Mouse (Mus musculus) thymus, adult 2 months (tissue): ENCODE results near the gene Lsp1. TPM values are rescaled to one million over a fixed set of nuclear protein-coding genes. Genes with fewer than 3 reads are reported as not detected.

Source experiments
- DNase-seq: peaks from one replicate; pipeline ENCODE4 v3.0.0; 2021
- H3K27ac ChIP-seq: fragments of 200-500 bp; 2 replicates; pipeline ENCODE4 v1.5.1; 2012; ENCODE audit warnings: low read length, control low read depth; ENCODE audit not compliant: control insufficient read depth, insufficient read depth
- H3K27me3 ChIP-seq: fragments of 200-500 bp; 2 replicates; pipeline ENCODE4 v1.6.1; 2012; ENCODE audit warnings: mild to moderate bottlenecking, low read length, moderate library complexity, mixed read lengths; ENCODE audit not compliant: control insufficient read depth, insufficient read depth
- H3K36me3 ChIP-seq: fragments of 200-500 bp; 2 replicates; pipeline ENCODE4 v1.6.1; 2012; ENCODE audit warnings: mild to moderate bottlenecking, low read length, moderate library complexity; ENCODE audit not compliant: control insufficient read depth, insufficient read depth
- H3K4me1 ChIP-seq: fragments of 200-500 bp; replicated peaks from 2 replicates; pipeline ENCODE4 v1.6.1; 2012; ENCODE audit warnings: low read length; ENCODE audit not compliant: control insufficient read depth, insufficient read depth
- H3K4me3 ChIP-seq: fragments of 200-500 bp; 2 replicates; pipeline ENCODE4 v1.5.1; 2012; ENCODE audit warnings: mild to moderate bottlenecking, low read length, control low read depth, moderate library complexity; ENCODE audit not compliant: control insufficient read depth, insufficient read depth
- CTCF ChIP-seq: fragments of 200-500 bp; IDR thresholded peaks from 2 replicates; pipeline ENCODE4 v1.5.1; 2012; ENCODE audit warnings: mild to moderate bottlenecking, control low read depth, low read length, moderate library complexity, borderline replicate concordance; ENCODE audit not compliant: control insufficient read depth, poor library complexity, insufficient read depth; ENCODE audit errors: extremely low read depth
- POLR2A ChIP-seq: fragments of 200-500 bp; IDR thresholded peaks from 2 replicates; pipeline ENCODE4 v1.6.1; 2012; ENCODE audit warnings: mild to moderate bottlenecking, low read length, control low read depth, moderate library complexity; ENCODE audit not compliant: control insufficient read depth, poor library complexity, insufficient read depth; ENCODE audit errors: extremely low read depth
- WGBS: fragments of 180-500 bp; shearing (Covaris S2); methylation state at CpG from one replicate; pipeline ENCODE4 v1.1.7; 2018; 5-methylcytosine and 5-hydroxymethylcytosine counted together
- polyA plus RNA-seq: library from polyadenylated mRNA; depleted of rRNA; stranded (reverse); fragments of >200 nt; gene quantifications from 2 replicates; pipeline ENCODE4 v1.2.3, GENCODE M21; 2012

The Lsp1 gene
- polyA plus RNA-seq, 1 experiment: 626 TPM

DNA sequence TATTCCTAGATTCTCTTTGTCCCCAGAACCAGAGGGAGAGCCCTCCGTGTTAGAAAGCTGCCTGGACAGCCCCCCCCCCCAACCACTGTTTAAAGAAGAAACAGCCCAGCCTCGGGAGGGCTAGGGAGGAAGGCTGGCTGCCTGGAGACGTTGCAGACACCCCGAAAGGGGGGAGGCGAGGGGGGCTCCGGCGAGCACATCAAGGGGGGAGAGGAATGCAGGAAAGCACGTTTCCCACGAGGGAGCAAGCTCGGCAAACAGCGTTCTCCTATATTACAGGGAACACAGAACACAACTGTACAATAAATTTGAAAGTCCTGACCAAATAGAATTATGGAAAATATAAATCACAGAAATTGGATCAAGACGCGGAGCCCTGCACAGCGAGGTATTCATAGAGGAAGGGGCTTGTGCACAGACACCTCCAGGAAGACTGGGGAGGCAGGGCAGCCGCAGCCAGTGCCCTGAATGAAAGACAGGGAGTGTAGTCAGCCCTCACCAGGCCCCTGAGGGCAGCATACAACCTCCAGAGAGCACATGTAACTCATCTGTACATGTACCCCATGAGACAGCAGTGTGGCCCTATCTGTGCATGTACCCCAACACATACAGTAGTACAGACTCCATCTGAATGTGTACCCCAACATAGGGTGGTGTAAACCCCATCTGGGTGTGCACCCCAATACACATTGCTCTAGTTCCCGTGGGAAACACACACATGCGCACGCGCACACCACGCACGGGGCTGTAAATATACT, 55.8 kb downstream of the Lsp1 start:
- no peak overlapping the region for H3K27ac ChIP-seq
- no peak for TF ChIP-seq CTCF
- no peak for TF ChIP-seq POLR2A

DNA sequence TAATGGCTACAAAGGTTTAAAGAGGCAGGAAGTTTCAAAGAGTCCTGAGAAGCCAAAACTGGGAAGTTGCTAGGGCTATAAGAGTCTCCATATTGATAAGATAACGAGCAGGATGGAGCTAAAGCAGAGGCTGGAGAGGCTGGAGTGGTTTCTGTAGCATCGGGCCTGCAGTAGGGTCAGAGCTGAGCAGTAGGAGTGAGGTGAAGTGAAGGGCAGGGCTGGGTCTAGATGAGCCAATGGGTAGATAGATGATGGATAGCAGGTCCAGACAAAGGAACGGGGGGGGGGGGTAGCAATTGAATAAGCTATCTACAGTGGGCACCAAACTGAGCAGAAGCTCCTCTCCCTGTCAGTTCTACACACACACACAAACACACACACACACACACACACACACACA, 56.9 kb downstream of the Lsp1 start:
- no peaks in the 10 kb centered on the region for H3K36me3 ChIP-seq
- no peak overlapping the region for H3K4me3 ChIP-seq
- TF ChIP-seq CTCF (no peak), POLR2A (no peak)
- 79% methylated on average over 3 of the region's 3 CpGs for WGBS
- H3K27me3 ChIP-seq: no peaks in the 10 kb centered on the region
- H3K4me1 ChIP-seq: no peaks in the 10 kb centered on the region
- H3K27ac ChIP-seq: no peak overlapping the region
- no peak for DNase-seq

More for the DNA sequence above, 55.8 kb downstream of the Lsp1 start:
- Histone ChIP-seq H3K4me1 (no peaks in the 10 kb centered on the region), H3K4me3 (no peak overlapping the region), H3K27me3 (no peaks in the 10 kb centered on the region), H3K36me3 (no peaks in the 10 kb centered on the region)
- DNase-seq: no peak
- WGBS: 59% methylated on average over 21 of the region's 21 CpGs

DNA sequence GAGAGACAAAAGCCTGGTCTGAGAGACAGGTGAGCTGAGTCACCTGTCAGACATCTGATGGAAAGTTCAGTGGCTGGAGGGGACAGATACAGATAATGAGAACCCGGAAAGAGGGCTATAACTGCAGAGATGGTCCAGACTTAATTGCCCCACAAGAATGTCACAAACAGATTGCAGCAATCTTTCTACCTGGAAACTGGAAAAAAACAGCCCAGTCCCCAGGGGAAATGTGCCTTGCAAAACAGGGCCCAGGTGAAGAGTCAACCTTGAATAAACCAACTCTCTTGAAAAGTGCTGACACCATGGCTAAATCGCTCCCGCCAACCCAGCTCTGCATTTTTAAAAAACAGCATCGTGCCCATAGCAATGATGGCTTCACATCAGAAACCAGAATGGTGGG, 59.7 kb downstream of the Lsp1 start:
- no peak for TF ChIP-seq CTCF
- DNase-seq: no peak
- Histone ChIP-seq H3K4me1 (no peaks in the 10 kb centered on the region), H3K27ac (no peak overlapping the region), H3K36me3 (no peaks in the 10 kb centered on the region), H3K4me3 (no peak overlapping the region), H3K27me3 (no peaks in the 10 kb centered on the region)
- WGBS: 93% methylated on average over 4 of the region's 4 CpGs

DNA sequence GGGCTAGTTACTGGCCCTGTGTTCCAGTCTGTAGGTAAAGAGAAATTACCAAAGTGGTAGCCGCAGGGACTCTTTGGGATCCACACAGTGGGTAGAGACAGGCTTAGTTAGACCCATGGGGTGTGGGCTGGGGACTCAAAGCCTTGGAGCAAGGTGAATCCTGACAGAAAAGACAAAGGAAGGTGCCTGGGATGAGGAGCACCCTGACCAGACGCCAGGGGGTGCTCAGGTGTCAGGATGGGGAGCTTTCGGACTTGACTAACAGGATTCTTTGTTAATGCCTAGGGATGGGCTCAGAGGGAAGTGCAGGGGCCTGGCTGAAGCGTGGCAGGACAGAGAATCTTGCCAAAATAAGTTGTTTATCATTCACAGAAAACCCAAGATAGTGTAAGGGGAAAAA, 61.7 kb downstream of the Lsp1 start:
- H3K4me1 ChIP-seq: no peaks in the 10 kb centered on the region
- no peak overlapping the region for H3K27ac ChIP-seq
- H3K27me3 ChIP-seq: no peaks in the 10 kb centered on the region
- 51% methylated on average over 4 of the region's 4 CpGs for WGBS
- TF ChIP-seq CTCF (no peak), POLR2A (no peak)
- H3K4me3 ChIP-seq: no peak overlapping the region
- DNase-seq: no peak
- H3K36me3 ChIP-seq: no peaks in the 10 kb centered on the region

DNA sequence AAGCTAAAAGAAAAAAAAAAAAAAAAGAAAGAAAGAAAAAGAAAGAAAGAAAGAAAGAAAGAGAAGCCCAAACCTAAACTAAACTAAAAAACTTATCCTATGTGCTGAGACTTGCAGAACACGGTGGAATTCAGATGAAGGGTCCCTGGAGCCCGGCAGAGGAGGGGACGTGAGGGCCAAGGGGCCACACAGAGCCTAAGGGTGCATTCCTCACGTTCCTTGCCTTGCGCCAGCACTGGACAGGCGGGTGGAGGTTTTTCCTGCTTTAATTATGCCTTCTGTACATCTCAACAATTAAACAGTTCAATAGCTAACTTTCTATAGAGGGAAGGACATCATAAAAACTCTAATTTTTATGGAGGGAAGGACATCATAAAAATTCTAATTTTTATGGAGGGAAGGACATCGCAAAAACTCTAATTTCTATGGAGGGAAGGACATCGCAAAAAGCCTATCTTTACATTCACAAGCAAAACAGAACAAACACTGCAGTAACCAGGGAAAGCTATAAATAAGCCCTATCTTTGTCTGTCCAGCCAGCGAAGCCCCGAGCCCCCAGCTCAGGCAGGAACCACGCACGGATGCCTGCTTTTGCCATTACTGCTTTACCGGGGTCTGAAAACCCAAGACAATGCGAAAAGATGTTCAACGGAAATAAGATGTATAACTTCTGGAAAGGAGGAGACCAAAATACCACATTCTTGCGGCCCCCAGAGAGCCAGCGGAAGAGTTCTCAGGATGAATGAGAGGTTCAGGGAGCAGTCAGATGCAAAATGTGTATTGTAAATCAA, 62.8 kb downstream of the Lsp1 start:
- no peaks in the 10 kb centered on the region for H3K36me3 ChIP-seq
- WGBS: 91% methylated on average over 17 of the region's 17 CpGs
- no peak for DNase-seq
- no peaks in the 10 kb centered on the region for H3K4me1 ChIP-seq
- TF ChIP-seq CTCF (no peak), POLR2A (no peak)
- no peak overlapping the region for H3K4me3 ChIP-seq
- no peak overlapping the region for H3K27ac ChIP-seq
- H3K27me3 ChIP-seq: no peaks in the 10 kb centered on the region

DNA sequence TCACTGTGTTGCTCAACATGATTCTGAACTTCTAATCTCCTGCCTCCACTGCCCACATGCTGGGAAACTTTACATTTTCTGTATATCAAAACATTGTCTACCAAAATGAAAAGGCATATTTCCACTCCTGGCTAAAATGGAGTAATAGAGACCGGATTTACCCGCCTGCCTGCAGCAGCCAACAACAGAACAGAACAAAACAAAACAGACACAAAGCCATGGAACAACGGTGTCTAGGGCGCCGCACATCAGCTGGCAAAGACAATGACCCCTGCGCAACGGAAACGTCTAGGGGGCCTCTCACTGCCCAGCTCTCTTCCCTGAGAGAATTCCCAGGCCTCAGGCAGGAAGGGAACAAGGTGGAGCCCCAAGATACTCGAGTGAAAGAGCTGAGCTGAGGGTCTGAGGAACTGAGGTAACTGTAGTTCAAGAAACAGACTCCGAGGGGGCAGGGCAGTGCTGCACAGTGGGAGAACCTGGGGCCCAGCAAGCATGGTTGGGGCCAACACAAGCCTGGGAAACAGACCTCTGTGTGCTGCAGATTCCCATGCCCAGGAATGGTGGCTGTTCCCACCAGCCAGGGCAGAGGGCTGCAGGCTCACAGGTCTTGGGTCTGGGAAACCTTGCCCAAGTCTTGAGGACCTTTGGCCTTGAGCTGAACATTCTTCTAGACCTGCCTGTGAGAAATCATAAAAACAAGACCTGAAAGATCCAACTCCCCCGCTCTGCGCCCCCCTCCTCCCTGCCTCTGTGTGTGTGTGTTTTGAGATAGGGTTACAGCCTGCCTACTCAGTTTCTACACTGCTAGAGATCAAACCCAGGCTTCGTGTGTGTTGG, 65.0 kb downstream of the Lsp1 start:
- no peak overlapping the region for H3K4me3 ChIP-seq
- no peaks in the 10 kb centered on the region for H3K27me3 ChIP-seq
- no peaks in the 10 kb centered on the region for H3K36me3 ChIP-seq
- H3K4me1 ChIP-seq: no peaks in the 10 kb centered on the region
- TF ChIP-seq CTCF (no peak), POLR2A (no peak)
- 81% methylated on average over 13 of the region's 13 CpGs for WGBS
- no peak overlapping the region for H3K27ac ChIP-seq
- no peak for DNase-seq
